Mouse (Mus musculus) thymus, adult 2 months (tissue): ENCODE data around the gene Pdlim7. TPM values are rescaled to one million over a fixed set of nuclear protein-coding genes. Genes with fewer than 3 reads are reported as not detected.

Experiments used
- DNase-seq: peaks from one replicate; pipeline ENCODE4 v3.0.0; 2021
- H3K27ac ChIP-seq: fragments of 200-500 bp; 2 replicates; pipeline ENCODE4 v1.5.1; 2012; ENCODE audit warnings: low read length, control low read depth; ENCODE audit not compliant: control insufficient read depth, insufficient read depth
- H3K27me3 ChIP-seq: fragments of 200-500 bp; 2 replicates; pipeline ENCODE4 v1.6.1; 2012; ENCODE audit warnings: mild to moderate bottlenecking, low read length, moderate library complexity, mixed read lengths; ENCODE audit not compliant: control insufficient read depth, insufficient read depth
- H3K36me3 ChIP-seq: fragments of 200-500 bp; 2 replicates; pipeline ENCODE4 v1.6.1; 2012; ENCODE audit warnings: mild to moderate bottlenecking, low read length, moderate library complexity; ENCODE audit not compliant: control insufficient read depth, insufficient read depth
- H3K4me1 ChIP-seq: fragments of 200-500 bp; replicated peaks from 2 replicates; pipeline ENCODE4 v1.6.1; 2012; ENCODE audit warnings: low read length; ENCODE audit not compliant: control insufficient read depth, insufficient read depth
- H3K4me3 ChIP-seq: fragments of 200-500 bp; 2 replicates; pipeline ENCODE4 v1.5.1; 2012; ENCODE audit warnings: mild to moderate bottlenecking, low read length, control low read depth, moderate library complexity; ENCODE audit not compliant: control insufficient read depth, insufficient read depth
- CTCF ChIP-seq: fragments of 200-500 bp; IDR thresholded peaks from 2 replicates; pipeline ENCODE4 v1.5.1; 2012; ENCODE audit warnings: mild to moderate bottlenecking, control low read depth, low read length, moderate library complexity, borderline replicate concordance; ENCODE audit not compliant: control insufficient read depth, poor library complexity, insufficient read depth; ENCODE audit errors: extremely low read depth
- POLR2A ChIP-seq: fragments of 200-500 bp; IDR thresholded peaks from 2 replicates; pipeline ENCODE4 v1.6.1; 2012; ENCODE audit warnings: mild to moderate bottlenecking, low read length, control low read depth, moderate library complexity; ENCODE audit not compliant: control insufficient read depth, poor library complexity, insufficient read depth; ENCODE audit errors: extremely low read depth
- WGBS: fragments of 180-500 bp; shearing (Covaris S2); methylation state at CpG from one replicate; pipeline ENCODE4 v1.1.7; 2018; 5-methylcytosine and 5-hydroxymethylcytosine counted together
- polyA plus RNA-seq: library from polyadenylated mRNA; depleted of rRNA; stranded (reverse); fragments of >200 nt; gene quantifications from 2 replicates; pipeline ENCODE4 v1.2.3, GENCODE M21; 2012

Pdlim7 gene
- polyA plus RNA-seq, 1 experiment: 29.5 TPM

DNA sequence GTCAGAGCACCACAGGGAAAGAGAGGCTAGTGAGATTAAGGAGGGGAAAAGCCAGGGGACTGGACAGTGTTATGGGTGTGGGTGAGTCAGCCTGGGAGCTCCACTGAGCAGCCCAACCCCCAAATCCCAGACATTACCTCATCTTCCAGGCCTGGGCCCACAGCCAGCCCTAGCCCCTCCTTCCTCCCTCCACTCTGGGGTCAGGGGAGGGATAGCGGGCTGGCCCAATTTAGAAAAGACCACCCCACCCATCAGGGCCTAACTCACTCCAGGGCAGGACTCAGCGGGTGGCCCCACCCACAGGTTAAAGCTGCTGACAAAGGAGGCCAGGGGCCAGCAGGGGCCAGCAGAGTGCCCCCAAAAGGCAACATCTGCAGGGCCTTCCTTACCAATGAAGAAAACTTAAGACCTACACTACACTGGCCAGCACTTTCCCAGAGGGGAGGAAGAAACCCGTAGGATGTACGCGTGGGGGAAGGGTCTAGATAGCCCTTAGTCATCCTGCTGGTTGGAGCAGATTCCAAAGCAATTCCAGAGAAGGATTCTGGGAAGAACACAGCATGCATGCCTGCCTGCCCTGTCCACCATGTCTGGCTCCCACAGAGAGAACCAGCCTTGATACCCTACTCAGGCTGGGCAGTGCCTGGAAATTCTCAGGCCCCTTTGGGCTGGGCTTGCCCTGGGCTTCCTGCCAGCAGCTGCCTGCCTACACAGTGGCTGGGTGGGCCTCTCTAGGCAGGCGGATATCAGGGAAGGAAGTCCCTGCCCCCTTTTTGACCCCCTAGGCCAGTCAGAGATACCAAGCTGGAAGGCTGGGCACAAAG lies 2.6 kb downstream of the Pdlim7 start:
- Histone ChIP-seq H3K27ac (no peak overlapping the region), H3K4me1 (peaks cover 34% of the 10 kb centered on the region), H3K4me3 (no peak overlapping the region), H3K36me3 (no peaks in the 10 kb centered on the region), H3K27me3 (no peaks in the 10 kb centered on the region; the same call in 1 of the 2 replicates)
- DNase-seq: no peak
- 55% methylated on average over 6 of the region's 6 CpGs for WGBS
- no peak for TF ChIP-seq POLR2A
- TF ChIP-seq CTCF: no peak

- DNase-seq: no peak
- no peak for TF ChIP-seq CTCF
- no peak for TF ChIP-seq POLR2A
- no peak overlapping the region for H3K4me3 ChIP-seq
- H3K4me1 ChIP-seq: peaks cover 34% of the 10 kb centered on the region
- H3K27me3 ChIP-seq: no peaks in the 10 kb centered on the region; the same call in 1 of the 2 replicates
- H3K36me3 ChIP-seq: no peaks in the 10 kb centered on the region
- WGBS: 52% methylated on average over 3 of the region's 3 CpGs
- no peak overlapping the region for H3K27ac ChIP-seq
These were observed 3.2 kb downstream of the Pdlim7 start for GRCm38 (mm10) chr13:55510332-55510667.

DNA sequence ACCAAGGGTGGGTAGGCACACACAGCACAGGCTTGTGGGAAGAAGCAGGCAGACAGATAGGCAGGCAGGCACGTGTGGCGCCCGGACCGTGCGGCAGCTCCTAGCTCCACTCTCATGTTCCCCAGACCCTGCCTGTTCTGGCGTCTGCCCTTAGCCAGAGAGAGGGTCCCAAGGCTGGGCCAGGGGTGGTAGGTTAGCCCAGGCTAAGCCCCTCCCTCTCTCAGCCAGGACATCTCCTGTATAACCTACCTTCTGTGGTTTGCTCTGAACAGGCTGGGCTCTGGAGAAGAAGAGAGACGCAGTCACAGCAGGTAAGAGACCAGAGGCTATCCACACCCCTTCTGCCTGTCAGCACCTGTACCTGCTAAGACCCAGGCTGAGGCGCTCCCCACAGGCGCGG lies 4.9 kb downstream of the Pdlim7 start:
- Histone ChIP-seq H3K27ac (no peak overlapping the region), H3K4me3 (no peak overlapping the region), H3K4me1 (peaks cover 31% of the 10 kb centered on the region), H3K36me3 (no peaks in the 10 kb centered on the region), H3K27me3 (no peaks in the 10 kb centered on the region; the same call in 1 of the 2 replicates)
- no peak for DNase-seq
- TF ChIP-seq CTCF (no peak), POLR2A (no peak)
- WGBS: 96% methylated on average over 10 of the region's 10 CpGs

- DNase-seq: no peak
- Histone ChIP-seq H3K4me1 (peaks cover 30% of the 10 kb centered on the region), H3K27ac (no peak overlapping the region), H3K4me3 (no peak overlapping the region), H3K36me3 (no peaks in the 10 kb centered on the region), H3K27me3 (no peaks in the 10 kb centered on the region; the same call in 1 of the 2 replicates)
- 64% methylated on average over 11 of the region's 11 CpGs for WGBS
- TF ChIP-seq POLR2A (no peak), CTCF (peak; percentile 53; the same call in 1 of the 2 replicates)
These were observed 5.6 kb downstream of the Pdlim7 start for GRCm38 (mm10) chr13:55507877-55508276.

DNA sequence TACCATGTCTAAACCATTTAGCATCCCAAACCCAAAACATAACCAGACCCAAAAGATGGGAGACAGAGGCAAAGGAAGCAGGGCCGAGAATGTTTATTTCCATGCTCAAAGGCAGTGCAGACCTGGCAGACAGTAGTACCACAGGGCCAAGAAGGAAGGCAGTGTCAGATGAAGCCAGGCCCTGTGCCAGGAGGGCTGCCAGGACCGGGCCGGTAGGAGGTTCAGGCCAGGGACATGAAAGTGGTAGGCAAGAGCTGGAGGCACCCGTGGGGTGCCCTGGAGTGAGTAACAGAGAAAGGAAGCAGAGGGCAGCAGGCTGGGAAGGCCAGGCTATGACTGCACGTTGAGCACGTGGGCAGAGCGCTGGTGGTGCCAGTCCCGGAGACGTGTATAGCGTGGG lies 6.8 kb downstream of the Pdlim7 start:
- Histone ChIP-seq H3K4me3 (no peak overlapping the region), H3K27ac (no peak overlapping the region), H3K27me3 (no peaks in the 10 kb centered on the region), H3K36me3 (no peaks in the 10 kb centered on the region), H3K4me1 (peaks cover 28% of the 10 kb centered on the region)
- 94% methylated on average over 10 of the region's 10 CpGs for WGBS
- no peak for DNase-seq
- TF ChIP-seq POLR2A (no peak), CTCF (no peak)

DNA sequence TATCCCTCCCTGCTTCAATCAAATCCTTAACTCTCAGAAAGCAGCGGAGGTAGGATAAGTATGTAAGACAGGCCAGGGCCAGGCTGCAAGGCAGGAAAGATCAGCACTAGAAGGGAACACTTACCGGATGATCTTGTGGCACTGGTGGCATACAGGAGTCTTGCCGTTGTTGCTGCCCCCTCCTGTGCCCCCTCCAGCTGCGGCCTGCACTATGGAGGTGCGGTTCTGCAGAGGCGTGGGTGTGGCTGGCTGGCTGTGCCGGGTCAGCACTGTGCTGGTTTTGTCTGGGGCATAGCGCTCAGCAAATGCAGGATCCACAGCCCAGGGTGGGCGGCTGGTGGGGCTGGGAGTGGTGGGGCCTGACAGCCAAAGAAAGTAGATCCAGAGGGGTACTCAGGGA lies 7.7 kb downstream of the Pdlim7 start:
- Histone ChIP-seq H3K27ac (no peak overlapping the region), H3K4me3 (no peak overlapping the region), H3K36me3 (no peaks in the 10 kb centered on the region), H3K27me3 (no peaks in the 10 kb centered on the region), H3K4me1 (peaks cover 20% of the 10 kb centered on the region)
- 98% methylated on average over 9 of the region's 9 CpGs for WGBS
- TF ChIP-seq POLR2A: no peak
- TF ChIP-seq CTCF: no peak
- no peak for DNase-seq
